ENCODE assay signal across 17 mouse cellular contexts in genomic region chr10:8846258-8846657, GRCm38 (mm10).
"Had no signal": no experiment of that assay in that cellular context is flagged by ENCODE, and none has a peak within 500 bp of the region (broad histone marks: within the 10 kb centered on the region; RNA-seq: fewer than 3 reads in every experiment).

No protein-coding gene starts in this region.

- H3K4me1 ChIP-seq: midbrain, embryonic 12.5 days had no signal

- H3K9ac ChIP-seq: kidney, embryonic 15.5 days; limb, embryonic 12.5 days; limb, embryonic 15.5 days; liver, embryonic 14.5 days; liver, postnatal 0 days; midbrain, embryonic 12.5 days had no signal

- H3K27me3 ChIP-seq: kidney, embryonic 15.5 days; limb, embryonic 12.5 days; limb, embryonic 15.5 days; midbrain, embryonic 12.5 days had no signal

- DNase-seq: kidney, adult 11 months; kidney, adult 8-10 months; kidney, postnatal 10 days; kidney, postnatal 36 days; layer of hippocampus, adult 9-11 months; liver, postnatal 0 days; lung, postnatal 14 days; thymus, adult 18-20 months; thymus, postnatal 36 days had no signal

- ATAC-seq: liver, postnatal 0 days; midbrain, embryonic 16.5 days had no signal

- H3K4me2 ChIP-seq: kidney, embryonic 15.5 days; limb, embryonic 12.5 days; limb, embryonic 15.5 days; liver, embryonic 11.5 days; midbrain, embryonic 12.5 days had no signal

- H3K4me3 ChIP-seq: kidney, embryonic 15.5 days; limb, embryonic 12.5 days; limb, embryonic 15.5 days; midbrain, embryonic 12.5 days had no signal

- H3K9me3 ChIP-seq: kidney, embryonic 15.5 days; limb, embryonic 12.5 days; limb, embryonic 15.5 days; midbrain, embryonic 12.5 days had no signal

- H3K27ac ChIP-seq: kidney, embryonic 15.5 days; limb, embryonic 12.5 days; limb, embryonic 15.5 days; liver, embryonic 14.5 days; macrophage; midbrain, embryonic 12.5 days had no signal
